Mouse (Mus musculus) cortical plate, adult 2 months (tissue): ENCODE results near the gene Sbk3.

Experiments used
- CTCF ChIP-seq: fragments of 200-500 bp; IDR thresholded peaks from 2 replicates; pipeline ENCODE4 v1.5.1; 2011; ENCODE audit warnings: mild to moderate bottlenecking, control low read depth, low read length; ENCODE audit not compliant: insufficient read depth; ENCODE audit errors: extremely low read depth
- POLR2A ChIP-seq: fragments of 200-500 bp; IDR thresholded peaks from 2 replicates; pipeline ENCODE4 v1.6.1; 2011; ENCODE audit warnings: mild to moderate bottlenecking, low read length, control low read depth; ENCODE audit not compliant: insufficient read depth; ENCODE audit errors: extremely low read depth

DNA sequence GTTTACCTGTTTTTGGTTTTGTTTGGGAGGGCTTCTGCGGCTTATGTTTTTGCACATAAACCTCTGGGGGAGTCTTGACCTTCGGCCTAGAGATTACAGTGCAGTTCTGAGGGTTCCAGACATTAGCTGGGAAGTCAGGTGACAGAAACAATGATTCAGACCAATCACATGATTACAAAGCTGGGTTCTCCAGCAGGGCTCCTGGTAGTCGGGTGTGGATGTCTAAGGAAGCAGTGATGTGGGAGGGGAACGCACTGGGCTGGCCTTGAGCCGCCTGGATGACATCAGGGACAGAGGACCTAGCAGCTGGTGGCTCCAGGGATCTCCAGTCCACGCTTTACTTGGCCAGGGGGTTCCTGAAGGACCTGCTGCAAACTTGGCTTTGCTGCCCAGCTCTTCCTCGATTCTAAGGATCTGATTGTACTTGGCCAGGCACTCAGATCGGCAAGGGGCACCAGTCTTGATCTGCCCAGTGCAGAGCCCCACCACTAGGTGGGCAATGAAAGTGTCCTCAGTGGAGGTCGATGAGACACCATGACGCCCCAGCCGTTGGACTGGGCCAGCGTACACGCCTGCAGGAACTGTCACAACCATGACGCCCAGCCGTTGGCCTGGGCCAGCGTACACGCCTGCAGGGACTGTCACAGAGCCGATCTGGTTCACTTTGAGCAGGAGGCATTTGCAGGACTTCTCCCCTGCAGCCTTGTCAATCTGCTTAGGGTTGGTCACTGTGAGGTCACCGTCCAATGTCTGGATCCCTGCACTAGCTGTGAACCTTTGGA lies 20.2 kb downstream of the Sbk3 start:
- no peak for TF ChIP-seq CTCF
- TF ChIP-seq POLR2A, result no peak
